Mouse (Mus musculus) midbrain, embryonic 12.5 days (tissue): Measurements from ENCODE around the gene Lrrc8d. TPM values are rescaled to one million over a fixed set of nuclear protein-coding genes. Genes with fewer than 3 reads are reported as not detected.

Experiments
- ATAC-seq: fragments of 200-750 bp; cut with Nextera tagmentation; 2 replicates; pipeline ENCODE4 v1.8.0; 2017; ENCODE audit warnings: low read depth, moderate TSS enrichment, moderate library complexity; ENCODE audit not compliant: low FRiP score
- H3K27ac ChIP-seq: fragments of 300-500 bp; sonication (generic); replicated peaks from 2 replicates; pipeline ENCODE4 v1.5.1; 2016; ENCODE audit warnings: mild to moderate bottlenecking
- H3K27me3 ChIP-seq: fragments of 300-500 bp; sonication (generic); 2 replicates; pipeline ENCODE4 v1.6.1; 2016; ENCODE audit warnings: mild to moderate bottlenecking
- H3K36me3 ChIP-seq: fragments of 300-500 bp; sonication (generic); 2 replicates; pipeline ENCODE4 v1.6.1; 2016
- H3K4me1 ChIP-seq: fragments of 300-500 bp; sonication (generic); 2 replicates; pipeline ENCODE4 v1.6.1; 2016
- H3K4me2 ChIP-seq: fragments of 300-500 bp; sonication (generic); replicated peaks from 2 replicates; pipeline ENCODE4 v1.6.1; 2016; ENCODE audit warnings: mild to moderate bottlenecking, moderate library complexity
- H3K4me3 ChIP-seq: fragments of 300-500 bp; sonication (generic); 2 replicates; pipeline ENCODE4 v1.5.1; 2016; ENCODE audit warnings: mild to moderate bottlenecking
- H3K9ac ChIP-seq: fragments of 300-500 bp; sonication (generic); replicated peaks from 2 replicates; pipeline ENCODE4 v1.6.1; 2016; ENCODE audit warnings: mild to moderate bottlenecking, moderate library complexity
- H3K9me3 ChIP-seq: fragments of 300-500 bp; sonication (generic); 2 replicates; pipeline ENCODE4 v1.6.1; 2016; ENCODE audit warnings: mild to moderate bottlenecking
- WGBS: fragments of 180-500 bp; shearing (Covaris S2); methylation state at CpG from one replicate; pipeline ENCODE4 v1.1.7; 2016; 5-methylcytosine and 5-hydroxymethylcytosine counted together
- polyA plus RNA-seq: library from polyadenylated mRNA; unstranded; fragments of >200 nt; fragmentation: Nextera tagmentation; extraction: Ambion mirVana; gene quantifications from 2 replicates; pipeline ENCODE4 v1.2.1, GENCODE M21; 2016

The Lrrc8d gene
- polyA plus RNA-seq, 1 experiment from 2014 or later = 34.7 TPM

- Histone ChIP-seq H3K27ac (no peak overlapping the region), H3K27me3 (no peaks in the 10 kb centered on the region), H3K9me3 (no peaks in the 10 kb centered on the region), H3K4me2 (no peak overlapping the region), H3K36me3 (no peaks in the 10 kb centered on the region), H3K4me1 (no peaks in the 10 kb centered on the region), H3K4me3 (no peak overlapping the region), H3K9ac (no peak overlapping the region)
- ATAC-seq = no peak
- 85% methylated on average over 3 of the region's 3 CpGs for WGBS
These were observed 134.2 kb downstream of the Lrrc8d start for GRCm38 (mm10) chr5:105833923-105834322.

GRCm38 (mm10) chr5:105836006-105836405 is 136.2 kb downstream of the Lrrc8d start:
- no peak overlapping the region for H3K27ac ChIP-seq
- no peaks in the 10 kb centered on the region for H3K4me1 ChIP-seq
- H3K4me3 ChIP-seq = no peak overlapping the region
- no peaks in the 10 kb centered on the region for H3K27me3 ChIP-seq
- H3K9me3 ChIP-seq = no peaks in the 10 kb centered on the region
- no peaks in the 10 kb centered on the region for H3K36me3 ChIP-seq
- no peak for ATAC-seq
- H3K4me2 ChIP-seq = no peak overlapping the region
- H3K9ac ChIP-seq = no peak overlapping the region
- 81% methylated on average over 9 of the region's 9 CpGs for WGBS

GRCm38 (mm10) chr5:105839740-105840310 is 140.1 kb downstream of the Lrrc8d start:
- no peaks in the 10 kb centered on the region for H3K4me1 ChIP-seq
- no peak overlapping the region for H3K27ac ChIP-seq
- WGBS = 73% methylated on average over 13 of the region's 13 CpGs
- no peaks in the 10 kb centered on the region for H3K36me3 ChIP-seq
- no peak for ATAC-seq
- H3K4me2 ChIP-seq = no peak overlapping the region
- no peaks in the 10 kb centered on the region for H3K27me3 ChIP-seq
- no peaks in the 10 kb centered on the region for H3K9me3 ChIP-seq
- H3K4me3 ChIP-seq = no peak overlapping the region
- H3K9ac ChIP-seq = no peak overlapping the region

GRCm38 (mm10) chr5:105844044-105844753 is 144.4 kb downstream of the Lrrc8d start:
- Histone ChIP-seq H3K27me3 (no peaks in the 10 kb centered on the region), H3K4me3 (no peak overlapping the region), H3K36me3 (no peaks in the 10 kb centered on the region), H3K4me1 (no peaks in the 10 kb centered on the region), H3K27ac (no peak overlapping the region), H3K9me3 (no peaks in the 10 kb centered on the region), H3K9ac (no peak overlapping the region), H3K4me2 (no peak overlapping the region)
- WGBS = 92% methylated on average over 10 of the region's 10 CpGs
- no peak for ATAC-seq

- H3K9ac ChIP-seq = no peak overlapping the region
- 92% methylated on average over 2 of the region's 2 CpGs for WGBS
These were observed 145.3 kb downstream of the Lrrc8d start for GRCm38 (mm10) chr5:105845041-105845440.

GRCm38 (mm10) chr5:105847726-105848125 is 148.0 kb downstream of the Lrrc8d start:
- Histone ChIP-seq H3K4me1 (no peaks in the 10 kb centered on the region), H3K4me2 (no peak overlapping the region), H3K36me3 (no peaks in the 10 kb centered on the region), H3K27me3 (no peaks in the 10 kb centered on the region), H3K9ac (no peak overlapping the region), H3K4me3 (no peak overlapping the region), H3K9me3 (no peaks in the 10 kb centered on the region), H3K27ac (no peak overlapping the region)
- ATAC-seq = no peak
- 89% methylated on average over 8 of the region's 8 CpGs for WGBS

More at GRCm38 (mm10) chr5:105845041-105845440, 145.3 kb downstream of the Lrrc8d start:
- Histone ChIP-seq H3K4me1 (no peaks in the 10 kb centered on the region), H3K27ac (no peak overlapping the region), H3K4me3 (no peak overlapping the region), H3K36me3 (no peaks in the 10 kb centered on the region), H3K27me3 (no peaks in the 10 kb centered on the region), H3K9me3 (no peaks in the 10 kb centered on the region), H3K4me2 (no peak overlapping the region)
- no peak for ATAC-seq

GRCm38 (mm10) chr5:105849222-105849621 is 149.5 kb downstream of the Lrrc8d start:
- H3K9me3 ChIP-seq = no peaks in the 10 kb centered on the region
- ATAC-seq = no peak
- H3K27me3 ChIP-seq = no peaks in the 10 kb centered on the region
- H3K9ac ChIP-seq = no peak overlapping the region
- no peak overlapping the region for H3K27ac ChIP-seq
- WGBS = 87% methylated on average over 4 of the region's 4 CpGs
- no peak overlapping the region for H3K4me3 ChIP-seq
- no peaks in the 10 kb centered on the region for H3K36me3 ChIP-seq
- no peaks in the 10 kb centered on the region for H3K4me1 ChIP-seq
- no peak overlapping the region for H3K4me2 ChIP-seq

- 77% methylated on average over 3 of the region's 3 CpGs for WGBS
- no peak overlapping the region for H3K4me3 ChIP-seq
- no peak for ATAC-seq
- H3K4me2 ChIP-seq = no peak overlapping the region
- no peaks in the 10 kb centered on the region for H3K9me3 ChIP-seq
- H3K9ac ChIP-seq = no peak overlapping the region
- H3K4me1 ChIP-seq = no peaks in the 10 kb centered on the region
- H3K36me3 ChIP-seq = no peaks in the 10 kb centered on the region
- H3K27me3 ChIP-seq = no peaks in the 10 kb centered on the region
- no peak overlapping the region for H3K27ac ChIP-seq
These were observed 149.9 kb downstream of the Lrrc8d start for GRCm38 (mm10) chr5:105849643-105850042.

- no peak overlapping the region for H3K4me3 ChIP-seq
- no peaks in the 10 kb centered on the region for H3K4me1 ChIP-seq
- 87% methylated on average over 9 of the region's 9 CpGs for WGBS
- H3K9me3 ChIP-seq = no peaks in the 10 kb centered on the region
- H3K27me3 ChIP-seq = no peaks in the 10 kb centered on the region
- H3K4me2 ChIP-seq = no peak overlapping the region
- H3K36me3 ChIP-seq = no peaks in the 10 kb centered on the region
- no peak overlapping the region for H3K27ac ChIP-seq
- no peak overlapping the region for H3K9ac ChIP-seq
- ATAC-seq = no peak
These were observed 153.5 kb downstream of the Lrrc8d start for GRCm38 (mm10) chr5:105853271-105853670.

- Histone ChIP-seq H3K4me1 (no peaks in the 10 kb centered on the region), H3K9ac (no peak overlapping the region), H3K4me2 (no peak overlapping the region), H3K27me3 (no peaks in the 10 kb centered on the region), H3K4me3 (no peak overlapping the region), H3K9me3 (no peaks in the 10 kb centered on the region), H3K27ac (no peak overlapping the region), H3K36me3 (no peaks in the 10 kb centered on the region)
- no peak for ATAC-seq
- 93% methylated on average over 5 of the region's 5 CpGs for WGBS
These were observed 157.7 kb downstream of the Lrrc8d start for GRCm38 (mm10) chr5:105857486-105857885.

GRCm38 (mm10) chr5:105858754-105859694 is 159.3 kb downstream of the Lrrc8d start:
- no peak overlapping the region for H3K27ac ChIP-seq

More at GRCm38 (mm10) chr5:105858754-105859694, 159.3 kb downstream of the Lrrc8d start:
- Histone ChIP-seq H3K27me3 (no peaks in the 10 kb centered on the region), H3K36me3 (no peaks in the 10 kb centered on the region), H3K9ac (no peak overlapping the region), H3K9me3 (no peaks in the 10 kb centered on the region), H3K4me2 (no peak overlapping the region), H3K4me3 (no peak overlapping the region), H3K4me1 (no peaks in the 10 kb centered on the region)
- 77% methylated on average over 8 of the region's 8 CpGs for WGBS
- ATAC-seq = no peak
